Mouse (Mus musculus): Measurements from ENCODE around the gene Btbd6.

DNA sequence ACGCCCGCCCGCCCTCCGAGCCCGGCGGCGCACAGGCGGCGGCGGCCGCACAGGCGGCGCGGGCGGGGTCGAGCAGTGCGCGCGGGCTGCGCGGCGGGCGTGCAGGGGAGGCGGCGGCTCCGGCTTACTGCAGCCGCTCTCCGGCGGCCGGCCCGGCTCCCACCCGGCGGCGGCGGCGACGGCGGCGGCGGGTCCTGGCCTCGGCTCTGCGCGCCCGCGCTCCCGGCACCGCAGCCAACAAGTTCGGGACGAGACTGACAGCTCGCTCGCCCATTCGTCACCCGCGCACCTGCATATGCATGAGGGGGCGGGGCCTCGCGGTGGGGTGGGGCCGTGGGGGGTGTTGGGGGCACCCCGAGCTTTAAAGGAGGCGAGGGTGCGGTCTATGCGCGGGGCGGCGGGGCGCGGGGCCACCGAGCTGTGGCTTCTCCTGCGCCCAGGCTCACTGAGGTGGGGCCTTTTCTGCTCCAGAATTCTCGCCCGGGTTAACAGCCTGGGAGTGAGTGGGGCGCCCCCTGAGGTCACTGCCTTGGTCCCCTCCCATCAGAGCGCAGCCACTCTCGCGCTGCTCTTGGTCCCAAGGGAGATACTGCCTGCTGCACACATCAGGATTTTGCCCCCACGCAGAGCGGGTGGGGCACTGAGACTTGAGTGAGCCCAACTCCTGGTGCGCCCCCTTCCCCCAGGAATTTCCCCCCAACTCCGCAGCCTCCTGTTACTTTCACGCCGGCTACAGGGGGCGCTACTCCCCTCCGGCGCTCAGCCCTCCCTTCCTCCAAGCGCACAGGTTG, 46.5 kb upstream of the Btbd6 start, which contains the start of gene Jag2:
- TF ChIP-seq CTCF (IDR thresholded peaks at IDR 0.05; ENCODE audit: insufficient read depth, low read length) (no peak), POLR2A (IDR thresholded peaks at IDR 0.05; ENCODE audit: borderline replicate concordance, extremely low read depth, low read depth, low read length) (0 out of 2 replicates have a peak, but pooled peaks have one; percentile 10)
